Mouse (Mus musculus) adrenal gland, postnatal 4 days (tissue): ENCODE measurements around the gene Cdk18. TPM values are rescaled to one million over a fixed set of nuclear protein-coding genes. Genes with fewer than 3 reads are reported as not detected.

Experiments used
- DNase-seq, 2 experiments: peaks; one replicate each; pipeline ENCODE4 v3.0.0; 2021 to 2022; ENCODE audit warnings: low spot score in 2 of 2, mixed read lengths in 2 of 2
- total RNA-seq, 2 experiments: library from RNA; stranded (reverse); gene quantifications; 2 replicates each; pipeline ENCODE4 v1.2.3; 2021

The Cdk18 gene
- total RNA-seq, 2 experiments from 2014 or later, result 24.8 to 25.1 TPM

- DNase-seq, result peak; percentile 52 to 76
Measured at GRCm38 (mm10) chr1:132121236-132121635, 18.2 kb downstream of the Cdk18 start.

DNA sequence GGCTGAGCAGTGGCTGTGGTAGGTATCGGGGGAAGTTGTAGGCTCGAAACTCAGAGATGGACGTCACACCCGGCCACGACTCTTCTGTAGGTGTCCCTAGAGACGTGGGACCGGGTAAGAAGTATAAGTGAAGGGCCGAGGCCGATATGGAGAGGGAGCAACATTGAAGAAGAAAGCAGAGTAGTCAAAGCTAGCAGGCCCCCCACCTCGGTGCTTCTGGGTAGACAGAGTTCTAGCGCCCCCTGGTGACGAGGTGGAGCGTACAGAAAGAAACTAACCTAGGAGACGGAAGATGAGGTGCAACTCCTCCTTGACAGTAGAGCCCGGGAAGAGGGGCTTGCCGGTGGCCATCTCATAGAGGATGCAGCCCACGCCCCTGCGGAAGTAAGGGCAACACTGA is 22.9 kb downstream of the Cdk18 start:
- DNase-seq, result peak in 1 of 2 experiments; percentile 43

DNA sequence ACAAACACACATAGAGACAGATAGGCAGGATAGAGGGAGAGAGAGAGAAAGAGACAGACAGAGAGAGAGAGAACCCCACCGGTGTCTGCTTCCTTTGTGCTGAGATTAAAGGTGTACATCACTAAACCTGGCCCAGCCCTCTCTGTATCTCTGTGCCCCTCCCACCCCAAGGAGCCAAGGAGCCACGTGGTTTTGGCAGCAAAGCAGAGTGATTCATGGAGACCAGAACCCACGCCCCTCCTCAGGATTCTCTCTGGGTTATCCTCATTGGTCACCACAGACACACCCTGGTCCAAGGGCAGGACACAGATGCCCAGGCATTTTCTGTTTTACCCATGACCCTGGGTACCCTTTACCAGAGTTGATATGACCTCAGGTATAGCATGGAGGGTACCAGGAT is 26.4 kb downstream of the Cdk18 start:
- DNase-seq, result no peak

DNA sequence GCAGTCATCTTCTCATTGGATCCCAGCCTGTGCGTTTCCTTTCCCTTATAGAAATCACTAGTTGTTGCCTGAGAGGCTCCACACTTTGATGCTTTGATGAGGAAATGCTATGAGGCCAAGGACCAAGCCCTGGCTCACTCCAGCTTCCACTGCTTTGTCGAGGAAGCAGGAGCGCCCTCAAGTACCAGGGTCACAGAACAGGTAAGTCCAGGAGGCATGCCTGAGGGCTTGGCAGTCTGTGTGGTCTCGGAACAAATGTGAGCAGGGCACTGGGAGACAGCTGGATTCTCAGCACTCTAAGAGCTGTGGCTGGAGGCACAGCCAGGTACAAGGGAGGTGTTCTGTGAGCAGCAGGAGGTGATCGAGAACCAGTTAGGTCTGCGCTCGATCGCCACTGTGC is 27.1 kb downstream of the Cdk18 start:
- no peak for DNase-seq

DNA sequence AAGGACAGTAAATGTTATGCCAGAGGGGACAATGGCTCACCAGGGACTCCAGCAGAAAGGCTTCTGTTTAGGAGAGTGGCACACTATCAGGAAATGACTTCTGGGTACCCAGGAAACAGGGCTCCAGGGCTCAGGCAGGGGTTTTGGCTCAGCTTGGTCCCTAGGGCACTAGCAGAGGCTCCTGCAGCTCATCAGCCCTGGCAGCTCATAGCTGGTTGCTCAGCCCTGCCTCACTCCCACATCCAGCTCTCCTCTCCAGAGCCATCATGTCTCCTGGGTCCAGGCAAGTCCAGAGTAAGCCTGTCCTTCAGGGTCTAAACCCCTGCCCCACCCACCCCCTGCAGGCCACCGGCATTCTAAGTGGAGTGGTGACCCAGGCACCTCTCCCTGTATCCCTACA is 28.1 kb downstream of the Cdk18 start:
- DNase-seq, result no peak

DNA sequence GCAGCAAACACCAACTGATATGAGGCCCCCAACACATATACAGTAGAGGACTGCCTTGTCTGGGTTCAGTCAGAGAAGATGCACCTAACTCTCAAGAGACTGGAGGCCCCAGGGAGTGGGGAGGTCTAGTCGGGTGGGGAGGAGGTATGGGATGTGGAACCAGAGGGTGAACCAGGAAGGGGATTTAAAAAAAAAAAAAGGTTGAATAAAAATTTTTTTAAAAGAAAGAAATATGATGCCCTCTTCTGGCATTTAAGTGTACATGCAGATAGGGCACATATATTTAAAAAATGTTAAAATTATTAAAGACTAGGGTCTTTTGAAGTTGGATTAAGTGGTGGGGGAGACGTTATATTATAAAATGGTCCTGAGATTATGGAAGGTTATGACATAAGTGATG is 30.1 kb downstream of the Cdk18 start:
- no peak for DNase-seq

GRCm38 (mm10) chr1:132104353-132104752 is 35.1 kb downstream of the Cdk18 start:
- DNase-seq, result no peak

GRCm38 (mm10) chr1:132101953-132102697 is 37.4 kb downstream of the Cdk18 start:
- DNase-seq, result no peak

- DNase-seq, result no peak
Measured at GRCm38 (mm10) chr1:132099775-132100174, 39.7 kb downstream of the Cdk18 start.

DNA sequence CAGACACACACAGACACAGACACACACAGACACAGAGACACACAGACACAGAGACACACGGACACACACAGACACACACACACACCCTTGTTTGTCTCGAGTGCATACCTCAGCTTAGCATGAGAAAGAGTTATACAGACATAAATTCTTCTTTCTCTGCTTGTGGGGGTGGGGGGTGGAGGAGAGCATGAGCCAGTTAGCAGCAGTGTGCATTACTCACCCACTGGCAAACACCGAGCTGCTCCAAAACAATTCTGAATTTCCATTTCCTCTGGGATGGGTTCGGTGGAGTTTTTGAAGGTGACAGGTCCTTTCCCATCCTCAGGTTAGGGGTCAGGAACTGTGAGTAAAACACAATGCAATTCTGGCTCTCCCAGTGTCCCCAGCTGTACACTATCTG is 40.5 kb downstream of the Cdk18 start:
- DNase-seq, result no peak

DNA sequence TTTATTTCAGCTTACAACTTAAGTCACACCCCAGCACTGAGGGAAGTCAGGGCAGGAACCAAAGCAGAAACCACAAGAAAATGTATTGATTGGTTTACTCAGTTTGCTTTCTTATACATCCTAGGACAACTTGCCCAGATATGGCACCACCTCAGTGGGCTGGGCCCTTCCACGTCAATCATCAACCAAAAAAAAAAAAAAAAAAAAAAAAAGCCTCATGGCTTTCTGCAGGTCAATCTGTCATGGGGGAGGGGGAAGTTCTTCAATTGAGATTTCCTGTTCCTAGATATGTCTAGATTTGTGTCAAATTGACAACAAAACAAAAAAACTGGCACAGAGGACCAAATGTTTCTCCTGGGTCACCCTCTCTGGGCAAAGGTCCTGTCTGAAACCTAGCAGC is 41.4 kb downstream of the Cdk18 start:
- DNase-seq, result no peak

- DNase-seq, result no peak
Measured at GRCm38 (mm10) chr1:132095356-132096004, 44.0 kb downstream of the Cdk18 start.

- DNase-seq, result no peak
Measured at GRCm38 (mm10) chr1:132093269-132093668, 46.2 kb downstream of the Cdk18 start.

DNA sequence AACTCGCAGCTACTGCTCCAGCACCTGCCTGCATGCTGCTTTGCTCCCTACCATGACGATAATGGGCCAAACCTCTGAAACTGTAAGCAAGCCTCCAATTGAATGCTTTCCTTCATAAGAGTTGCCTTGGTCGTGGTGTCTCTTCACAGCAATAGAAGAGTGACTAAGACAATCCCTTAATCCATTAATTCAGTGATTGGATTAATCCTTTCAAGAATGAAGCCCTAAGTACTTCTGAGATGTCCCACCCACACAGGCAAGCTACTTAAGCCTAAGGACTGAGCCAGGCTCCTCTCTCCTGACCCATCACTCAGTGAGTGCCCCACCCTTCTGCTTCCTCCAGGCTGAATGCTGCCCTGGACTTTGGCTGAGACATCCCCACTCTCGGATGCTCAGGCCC is 49.2 kb downstream of the Cdk18 start:
- no peak for DNase-seq

DNA sequence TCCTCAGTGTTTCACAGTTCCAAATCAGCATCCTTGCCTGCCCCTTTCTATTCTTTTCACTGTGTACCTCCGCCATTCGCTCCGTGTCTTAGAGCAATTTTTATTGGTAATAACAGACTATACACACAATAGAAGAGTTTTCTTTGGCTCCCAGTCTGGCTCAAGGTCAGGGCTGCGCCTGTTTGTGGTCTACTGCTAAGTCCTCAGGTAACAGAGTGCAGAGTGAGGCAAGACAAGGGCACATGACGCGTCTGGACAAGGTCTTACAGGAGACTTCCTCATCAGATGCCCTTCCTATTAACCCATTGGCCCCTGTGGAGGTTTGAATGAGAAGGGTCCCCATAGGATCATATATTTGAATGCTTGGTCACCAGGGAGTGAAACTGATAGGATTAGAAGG is 49.7 kb downstream of the Cdk18 start:
- no peak for DNase-seq

DNA sequence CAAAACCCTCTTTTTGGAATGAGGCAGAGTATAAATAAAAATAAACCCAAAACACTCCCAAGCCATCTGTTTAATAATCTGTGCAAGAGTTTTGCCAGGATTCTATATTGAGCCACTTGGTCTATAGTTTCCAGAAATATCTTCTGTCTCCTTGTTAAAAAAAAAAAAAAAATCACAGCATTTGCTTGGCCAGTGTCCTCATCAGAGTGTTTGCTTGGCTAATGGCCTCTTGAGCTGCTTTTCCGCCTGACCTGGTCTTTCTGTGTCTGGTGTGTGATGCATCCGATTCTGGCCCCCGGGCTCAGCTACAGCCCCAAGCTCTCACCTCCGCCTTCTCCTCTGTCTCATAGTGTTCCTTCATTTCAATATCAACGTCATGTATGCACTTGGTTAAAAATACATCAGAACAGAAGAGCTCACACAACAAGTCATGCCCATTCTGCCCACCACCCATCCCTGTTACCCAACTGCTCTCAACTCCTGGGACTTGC is 51.3 kb downstream of the Cdk18 start:
- no peak for DNase-seq

- no peak for DNase-seq
Measured at GRCm38 (mm10) chr1:132085181-132086049, 54.1 kb downstream of the Cdk18 start.

DNA sequence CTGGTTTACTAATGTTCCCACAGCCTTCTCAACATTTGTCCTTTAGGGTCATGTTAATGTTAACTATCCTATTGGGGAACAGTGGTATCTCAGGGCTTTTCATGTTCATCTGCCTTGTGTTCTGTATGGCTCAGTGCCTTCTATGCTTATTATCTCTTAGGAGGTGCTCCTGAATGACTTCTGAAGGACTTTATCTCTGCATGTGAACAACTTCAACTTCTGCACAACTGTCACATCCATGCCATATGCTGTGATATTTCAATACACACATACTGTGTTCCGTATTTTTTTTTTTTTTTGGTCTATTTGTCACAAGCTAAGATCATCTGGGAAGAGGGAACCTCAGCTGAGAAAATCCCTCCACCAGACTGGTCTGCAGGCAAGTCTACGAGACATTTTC is 61.1 kb downstream of the Cdk18 start:
- no peak for DNase-seq

- DNase-seq, result no peak
Measured at GRCm38 (mm10) chr1:132075576-132075975, 63.9 kb downstream of the Cdk18 start.

DNA sequence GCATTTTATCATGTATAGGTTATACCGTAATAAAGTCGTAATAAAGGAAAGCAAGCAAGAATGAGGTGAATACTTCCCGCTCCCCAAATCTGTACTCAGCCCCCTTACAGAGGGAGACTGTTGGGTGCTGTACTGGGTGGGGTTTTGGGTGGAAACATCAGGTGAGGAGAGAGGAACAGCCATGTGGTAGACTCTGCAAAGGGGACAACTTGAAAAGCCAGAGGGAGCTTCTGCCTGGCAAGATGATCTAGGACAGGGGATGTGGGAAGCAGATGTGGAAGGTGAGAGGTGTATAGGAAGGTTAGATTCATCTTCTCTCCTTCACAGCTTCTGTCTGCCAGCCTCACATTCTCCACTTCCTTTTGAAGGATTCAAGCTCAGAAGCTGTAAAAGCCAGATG is 68.8 kb downstream of the Cdk18 start:
- DNase-seq, result no peak

GRCm38 (mm10) chr1:132069436-132069835 is 70.0 kb downstream of the Cdk18 start:
- DNase-seq, result no peak
